Mouse (Mus musculus) spleen, postnatal 14 days (tissue): ENCODE measurements around the gene Tomm40.
"Not testable (repeated sequence)": the region's sequence is repeated elsewhere in the genome, so short reads cannot be mapped to it uniquely, and the experiment has no call there.

Source experiments
- DNase-seq, 2 experiments: peaks; one replicate each; pipeline ENCODE4 v3.0.0; 2021 to 2022; ENCODE audit warnings: low spot score in 2 of 2

Tomm40 gene

DNA sequence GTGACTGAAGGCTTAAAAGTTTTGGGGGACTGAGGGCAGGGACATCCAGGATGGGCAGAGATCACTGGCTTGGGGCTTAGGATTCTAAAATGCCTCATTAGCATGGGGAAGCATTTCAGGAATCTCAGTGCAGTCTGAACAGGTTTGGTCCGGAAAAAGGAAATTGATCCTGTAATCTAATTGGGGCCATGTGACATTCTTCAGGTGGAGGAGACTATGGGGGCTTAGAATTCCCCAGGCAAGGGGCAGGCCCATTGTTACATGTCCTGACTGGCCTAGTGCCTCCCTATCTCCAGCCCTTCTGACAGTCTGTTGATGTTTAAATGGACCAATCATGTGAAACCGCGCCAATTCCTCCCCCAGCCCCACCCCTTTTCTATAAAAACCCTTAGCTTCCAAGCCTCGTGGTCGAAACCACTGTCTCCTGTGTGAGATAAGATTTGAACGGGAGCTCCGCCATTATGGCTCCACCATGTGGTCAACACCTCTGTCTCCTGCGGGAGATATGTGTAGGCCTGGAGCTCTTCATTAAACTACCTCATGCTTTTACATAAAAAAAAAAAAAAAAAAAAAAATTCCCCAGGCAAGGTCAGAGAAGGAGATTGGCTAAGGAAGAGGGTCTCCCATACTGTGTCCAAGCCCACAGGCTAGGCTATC, 28.2 kb downstream of the Tomm40 start:
- not testable (repeated sequence) for DNase-seq

DNA sequence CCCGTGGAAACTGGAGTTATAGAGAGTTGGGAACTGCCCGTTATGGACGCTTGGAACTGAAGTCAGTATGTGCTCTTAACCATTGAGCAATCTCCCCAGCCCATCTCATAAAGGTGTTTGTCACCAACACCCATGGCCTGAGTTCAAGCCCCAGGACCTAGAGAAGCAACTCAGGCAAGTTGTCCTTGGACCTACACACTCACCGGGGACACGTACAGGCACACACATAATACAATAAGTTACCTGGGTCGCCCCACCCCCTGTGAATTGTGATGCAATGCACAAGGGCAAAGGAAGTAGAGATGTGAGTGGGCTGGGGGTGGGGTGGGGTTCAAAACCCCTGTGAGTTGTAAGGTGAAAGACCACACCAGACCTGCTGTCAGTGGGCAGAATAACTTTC, 28.7 kb downstream of the Tomm40 start:
- no peak for DNase-seq

DNA sequence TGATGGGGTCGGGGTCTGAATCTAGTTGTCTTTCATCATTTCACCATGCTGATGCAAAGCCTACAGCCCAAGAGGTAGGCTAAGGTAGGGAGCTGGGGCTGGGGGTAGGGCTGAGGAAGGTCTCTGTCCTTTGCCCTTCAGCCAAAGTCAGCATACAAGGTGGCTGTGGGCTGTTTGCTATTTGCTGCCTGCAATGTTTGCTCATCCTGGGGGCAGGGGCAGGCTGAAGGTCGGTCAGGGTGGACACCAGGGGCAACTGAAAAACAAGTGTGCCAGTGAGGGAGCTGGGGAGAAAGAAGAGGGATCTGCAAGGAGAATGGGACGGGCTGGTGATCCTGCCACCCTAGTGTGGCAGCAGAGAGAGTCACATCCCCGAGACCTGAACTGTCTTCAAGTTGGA, 29.9 kb downstream of the Tomm40 start:
- DNase-seq = no peak

DNA sequence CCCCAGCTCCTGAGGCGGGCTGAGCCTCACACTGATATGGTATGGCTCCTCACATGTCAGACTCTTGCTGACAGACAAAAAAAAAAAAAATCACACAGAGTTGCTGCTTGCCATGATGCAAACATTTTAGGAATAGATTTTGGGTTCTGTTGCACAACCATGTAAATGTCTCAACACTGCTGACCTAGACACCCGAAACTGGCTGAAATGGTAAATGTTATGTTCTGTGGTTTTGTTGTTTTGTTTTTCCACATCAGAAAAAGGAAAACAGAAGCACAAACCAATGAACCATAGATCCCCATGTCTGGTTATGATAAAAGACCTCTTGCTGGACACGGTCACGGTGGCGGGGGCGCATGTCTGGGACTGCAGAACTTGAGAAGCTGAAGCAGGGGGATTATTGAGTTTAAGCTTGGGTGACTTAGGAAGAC, 31.5 kb downstream of the Tomm40 start:
- no peak for DNase-seq

DNA sequence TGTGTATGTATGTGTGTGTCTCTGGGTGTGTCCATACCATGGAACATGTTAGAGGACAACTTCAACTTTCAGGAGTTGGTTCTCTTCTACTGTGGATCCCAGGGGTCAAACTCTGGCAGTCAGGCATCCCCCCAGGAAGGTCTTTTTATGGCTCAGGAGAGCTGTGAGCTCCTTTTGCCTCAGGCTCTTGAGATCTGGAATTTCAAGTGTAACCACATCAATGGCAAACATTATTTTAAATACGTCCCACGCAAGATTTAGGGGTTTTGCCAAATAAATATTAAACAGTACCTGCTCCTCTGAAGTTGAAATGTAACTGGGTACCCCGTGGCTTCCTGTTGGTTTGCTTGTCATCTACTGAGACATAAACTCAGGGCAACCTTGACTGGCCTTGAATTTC, 32.3 kb downstream of the Tomm40 start:
- no peak for DNase-seq

DNA sequence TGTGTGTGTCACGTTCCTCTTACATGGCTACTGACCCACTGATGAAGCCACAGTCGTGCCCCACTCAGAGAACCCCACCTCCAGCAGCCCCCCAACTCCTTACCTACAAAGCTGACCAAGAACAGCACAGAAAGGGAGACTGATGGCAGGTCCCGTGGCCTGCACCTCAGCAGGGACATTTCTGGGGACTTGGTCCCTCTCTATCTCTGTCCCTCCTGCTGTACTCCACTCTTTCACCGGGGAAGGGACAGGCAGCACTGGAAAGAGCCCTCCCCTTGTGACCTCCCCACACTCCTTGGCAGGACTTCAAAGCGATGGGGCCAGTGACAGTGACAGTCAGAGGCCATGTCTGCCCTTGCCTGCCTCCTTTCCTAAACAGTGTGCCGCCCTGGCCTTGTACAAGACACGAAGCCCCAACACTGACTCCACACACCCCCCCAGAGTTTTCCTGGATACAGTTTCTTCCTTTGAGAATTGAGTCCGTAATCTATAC, 34.0 kb downstream of the Tomm40 start, which contains the start of the genes Gm44805 and Apoc4:
Gene Gm44805, minus strand, starts transcription at position 222 of the 493 bp plus-strand sequence.
Gene Apoc4, minus strand, starts transcription at position 278 of the 493 bp plus-strand sequence.
- no peak for DNase-seq

DNA sequence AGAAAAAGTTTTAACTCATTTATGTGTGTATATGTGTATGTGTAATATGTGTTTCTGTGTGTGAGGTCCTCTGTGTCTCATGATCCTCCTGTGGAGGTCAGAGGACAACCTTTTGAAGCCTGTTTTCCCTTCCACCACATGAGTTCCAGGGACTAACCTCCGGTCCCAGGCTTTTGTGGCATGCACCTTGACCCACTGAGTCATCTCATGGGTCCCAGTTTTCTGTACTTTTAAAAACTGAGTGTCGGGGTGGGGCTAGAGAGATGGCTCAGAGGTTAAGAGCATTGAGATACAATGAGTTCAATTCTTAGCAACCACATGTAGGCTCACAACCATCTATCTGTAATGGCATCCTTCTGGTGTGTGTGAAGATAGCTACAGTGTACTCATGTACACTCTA, 34.5 kb downstream of the Tomm40 start:
- DNase-seq = no peak

DNA sequence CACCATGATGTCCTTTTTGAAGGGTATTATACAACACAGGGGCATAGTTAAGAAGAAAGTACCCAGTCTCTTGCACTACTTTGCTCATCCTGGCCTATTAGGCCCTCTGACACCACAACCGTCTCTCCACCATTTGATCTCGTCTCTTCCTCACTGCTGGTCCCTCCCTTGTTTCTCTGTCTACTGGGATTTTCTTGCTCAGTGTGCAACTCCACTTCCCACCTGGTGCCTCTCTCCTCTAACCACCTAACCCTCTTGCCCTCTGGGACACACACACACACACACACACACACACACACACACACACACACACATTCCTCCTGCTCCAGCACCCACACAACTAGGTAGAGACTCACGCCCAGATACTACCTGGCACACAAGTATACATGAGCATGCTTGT, 36.3 kb downstream of the Tomm40 start:
- no peak for DNase-seq

DNA sequence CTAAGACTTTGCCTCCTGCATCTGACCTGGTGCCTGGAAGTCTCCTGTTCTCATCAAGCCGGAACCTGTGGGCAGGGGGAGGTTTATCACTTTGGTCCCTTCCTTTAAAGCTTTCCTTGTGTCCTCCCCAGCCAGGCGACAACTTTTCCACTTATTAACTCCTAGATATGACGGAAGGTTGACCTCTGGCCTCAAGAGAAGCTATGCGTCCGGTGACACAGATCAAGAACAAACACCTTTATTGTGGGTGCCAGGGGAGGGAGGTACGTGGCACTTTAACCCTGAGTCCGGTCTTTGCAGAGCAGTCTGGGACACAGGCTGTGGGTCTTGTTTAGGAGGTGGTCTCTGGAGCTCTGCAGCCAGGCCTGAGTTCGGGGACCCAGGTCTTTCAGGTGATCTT, 37.4 kb downstream of the Tomm40 start, which contains the start of gene Apoc2:
Gene Apoc2, minus strand, starts transcription at position 70 of the 400 bp plus-strand sequence.
- DNase-seq = no peak

DNA sequence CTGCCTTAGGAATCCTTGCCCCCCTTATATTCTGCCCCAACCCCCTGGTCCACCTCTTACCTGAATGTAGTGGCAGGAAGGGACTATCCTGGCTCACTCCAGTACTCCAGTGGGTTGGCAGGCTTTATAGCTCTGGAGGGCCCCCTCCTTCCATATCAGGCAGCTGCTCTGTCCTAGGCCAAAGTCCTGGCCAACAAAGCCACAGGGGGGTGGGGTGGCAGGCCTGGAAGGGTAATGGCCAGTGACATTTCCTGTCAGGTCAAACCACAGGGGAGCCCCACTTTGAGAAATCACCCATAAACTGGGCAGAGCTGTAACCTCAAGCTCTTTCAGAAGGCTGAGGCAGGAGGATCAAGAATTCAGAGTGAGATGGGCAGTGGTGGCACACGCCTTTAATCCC, 38.6 kb downstream of the Tomm40 start:
- DNase-seq = no peak

DNA sequence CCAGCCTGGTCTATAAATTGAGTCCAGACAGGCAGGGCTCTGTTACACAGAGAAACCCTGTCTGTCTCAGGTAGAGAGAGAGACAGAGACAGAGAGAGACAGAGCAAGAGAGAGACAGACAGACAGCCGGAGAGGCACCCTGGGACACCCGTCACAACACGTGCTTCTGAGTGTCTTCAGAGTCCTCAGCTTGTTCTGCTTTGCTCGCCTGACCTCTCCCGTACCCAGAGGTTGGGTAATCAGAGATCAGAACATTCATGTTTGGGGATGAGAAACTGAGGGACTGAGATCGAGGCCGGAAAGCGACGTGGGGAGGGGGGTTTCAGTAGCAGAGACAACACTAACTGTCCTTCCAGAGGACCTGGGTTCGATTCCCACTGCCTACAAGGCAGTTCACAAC, 39.4 kb downstream of the Tomm40 start:
- DNase-seq = no peak

DNA sequence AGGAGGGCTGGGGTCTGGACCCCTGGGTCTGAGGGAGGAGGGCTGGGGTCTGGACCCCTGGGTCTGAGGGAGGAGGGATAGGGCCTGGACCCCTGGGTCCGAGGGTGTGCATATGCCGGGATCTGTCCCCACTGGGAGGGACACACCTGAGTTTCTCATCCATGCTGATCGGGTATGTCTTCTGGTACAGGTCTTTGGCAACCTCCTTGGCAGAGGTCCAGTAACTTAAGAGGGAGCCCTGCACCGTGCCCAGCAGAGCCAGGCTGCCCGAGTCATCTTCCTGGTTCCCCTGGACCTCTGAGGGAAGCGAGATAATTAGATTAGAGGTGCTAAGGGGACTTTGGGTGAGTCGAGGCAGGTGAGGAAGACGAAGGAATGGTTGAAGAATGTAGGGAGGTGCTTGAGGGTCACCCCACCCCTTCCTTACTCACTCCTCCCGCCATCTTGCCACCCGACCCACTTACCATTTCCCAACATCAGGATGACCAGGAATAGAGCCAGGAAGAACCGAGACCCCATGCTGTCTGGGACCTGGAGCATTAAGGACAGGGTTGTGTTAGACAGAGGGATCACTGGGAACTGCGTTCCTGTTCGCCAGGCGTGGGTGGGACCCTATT, 42.0 kb downstream of the Tomm40 start:
- no peak for DNase-seq

DNA sequence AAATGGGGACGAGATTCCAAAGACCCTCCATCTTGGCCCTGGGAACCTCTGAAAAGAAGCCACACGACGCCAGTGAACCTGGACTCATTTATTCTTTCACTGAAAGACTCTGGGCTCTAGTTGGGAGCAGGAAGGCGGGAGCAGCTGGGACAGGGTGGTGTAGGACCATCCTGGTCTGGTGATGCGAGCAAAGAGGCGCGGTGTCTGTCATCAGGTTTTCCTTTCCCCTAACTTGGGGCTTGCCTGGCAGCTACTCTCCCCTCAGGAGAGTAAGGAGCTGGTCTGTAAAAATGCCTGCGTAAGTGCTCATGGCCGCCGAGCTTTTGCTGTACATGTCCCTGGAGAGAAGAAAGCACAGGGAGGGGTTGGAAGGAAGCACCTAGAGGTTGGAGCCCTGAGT, 43.7 kb downstream of the Tomm40 start:
- DNase-seq = no peak

DNA sequence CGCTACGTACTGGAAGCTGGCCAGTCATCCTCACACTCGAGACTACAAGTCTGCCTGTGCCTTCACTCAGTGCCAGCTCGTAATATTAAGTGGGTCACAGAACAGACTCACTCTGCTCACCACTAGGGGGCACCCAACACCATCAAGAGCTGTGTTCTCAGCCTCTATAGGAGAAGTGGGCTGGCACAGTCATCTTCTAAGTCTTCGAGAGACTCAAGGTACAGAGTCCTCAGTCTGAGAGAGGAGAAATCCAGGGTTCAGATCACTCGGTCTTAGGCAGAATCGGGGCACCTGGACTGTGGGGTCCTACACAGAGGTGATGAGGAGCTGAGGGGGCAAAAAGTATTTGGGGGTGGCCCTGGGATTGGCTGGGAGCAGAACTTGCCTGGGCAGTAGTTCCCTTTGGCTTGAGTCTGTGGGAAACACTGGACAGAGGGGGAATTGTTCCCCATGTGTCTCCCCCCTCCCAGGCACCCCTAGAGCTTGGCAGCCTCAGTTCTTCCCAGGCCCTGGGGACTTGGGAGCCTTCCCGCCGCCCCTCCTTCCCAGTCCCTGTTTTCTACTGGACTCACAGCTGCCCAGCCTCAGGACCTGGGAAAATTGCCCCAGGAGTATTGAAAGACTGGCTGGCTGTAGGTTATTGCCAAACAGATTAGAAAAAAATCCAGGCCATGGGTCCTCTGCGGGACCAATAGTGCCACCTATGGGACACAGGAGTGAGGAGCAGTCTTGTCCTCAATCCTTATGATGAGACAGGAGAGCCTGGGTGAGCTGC, 46.1 kb downstream of the Tomm40 start:
- peak; percentile 72 to 84 for DNase-seq

DNA sequence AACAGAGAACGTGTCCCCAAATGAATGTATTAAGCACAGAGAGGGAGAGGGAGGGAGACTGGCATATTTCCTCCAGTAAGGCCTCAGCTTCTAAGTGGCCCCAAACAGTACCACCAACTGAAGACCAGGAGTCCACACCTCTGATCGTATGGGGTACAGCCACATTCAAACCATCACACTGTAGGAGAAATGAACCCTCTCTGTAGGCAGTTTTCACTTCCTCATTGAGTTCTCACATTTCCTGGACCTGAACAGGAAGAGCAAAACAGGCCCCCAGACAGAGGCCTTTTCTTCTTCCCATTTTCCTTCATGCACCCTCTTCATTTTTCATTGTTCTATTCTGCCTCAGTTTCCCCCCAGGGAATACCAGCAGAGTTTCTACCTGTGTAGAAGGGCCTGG, 47.8 kb downstream of the Tomm40 start:
- DNase-seq = no peak

DNA sequence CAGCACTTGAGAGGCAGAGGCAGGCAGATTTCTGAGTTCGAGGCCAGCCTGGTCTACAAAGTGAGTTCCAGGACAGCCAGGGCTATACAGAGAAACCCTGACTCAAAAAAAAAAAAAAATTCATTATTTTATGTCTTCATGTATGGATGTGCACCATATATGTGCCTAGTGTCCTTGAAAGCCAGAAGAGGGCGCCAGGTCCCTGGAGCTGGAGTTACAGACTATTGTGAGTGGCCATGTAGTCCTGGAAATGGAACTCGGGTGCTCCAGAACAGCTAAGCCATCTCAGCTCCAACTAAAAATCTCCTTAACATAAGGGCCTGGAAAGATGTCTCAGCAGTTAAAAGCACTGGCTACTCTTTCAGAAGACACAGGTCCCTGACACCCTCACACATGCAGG, 48.5 kb downstream of the Tomm40 start:
- DNase-seq = no peak

DNA sequence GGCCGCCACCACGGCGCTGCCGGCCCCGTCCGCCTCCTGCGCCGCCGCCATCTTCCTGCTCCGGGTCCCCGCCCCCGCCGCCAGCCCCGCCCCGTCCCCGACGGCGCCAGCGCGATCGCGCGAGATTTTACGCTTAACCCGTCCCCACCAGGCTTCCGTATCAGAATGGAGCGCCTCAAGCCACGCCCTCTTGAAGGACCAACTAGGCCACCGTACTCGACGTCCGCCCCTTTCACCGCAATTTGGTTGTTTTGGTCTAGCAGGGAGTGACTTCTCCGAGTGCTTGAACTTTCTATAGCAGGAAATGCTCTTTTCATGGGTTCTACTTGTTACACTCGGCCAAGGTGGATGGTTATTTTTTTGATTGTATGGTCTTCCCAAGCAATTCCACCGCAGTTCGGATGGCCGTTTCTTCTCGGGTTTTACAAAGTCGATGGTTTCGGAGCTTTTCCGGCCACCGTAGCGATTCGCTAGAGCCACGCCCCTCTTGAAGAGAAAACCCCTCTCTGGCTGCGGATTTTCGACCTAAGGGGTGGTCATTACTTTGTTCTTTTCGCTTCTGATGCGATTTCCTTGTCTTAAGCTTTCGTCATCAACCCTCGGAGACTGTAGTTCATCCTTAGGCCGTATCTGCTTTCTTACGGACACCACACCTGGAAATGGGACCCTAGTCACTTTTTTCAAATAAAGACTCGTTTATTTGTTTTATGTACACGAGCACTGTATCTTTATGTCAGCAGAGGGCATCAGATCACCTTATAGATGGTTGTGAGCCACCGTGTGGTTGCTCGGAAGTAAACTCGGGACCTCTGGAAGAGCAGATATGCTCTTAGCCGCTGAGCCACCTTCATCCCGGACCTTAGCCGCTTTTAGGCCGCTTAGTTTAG, 50.0 kb downstream of the Tomm40 start, which contains the start of gene Clptm1:
Gene Clptm1, minus strand, starts transcription at position 79 of the 887 bp plus-strand sequence.
- peak; percentile 94 to 96 for DNase-seq

DNA sequence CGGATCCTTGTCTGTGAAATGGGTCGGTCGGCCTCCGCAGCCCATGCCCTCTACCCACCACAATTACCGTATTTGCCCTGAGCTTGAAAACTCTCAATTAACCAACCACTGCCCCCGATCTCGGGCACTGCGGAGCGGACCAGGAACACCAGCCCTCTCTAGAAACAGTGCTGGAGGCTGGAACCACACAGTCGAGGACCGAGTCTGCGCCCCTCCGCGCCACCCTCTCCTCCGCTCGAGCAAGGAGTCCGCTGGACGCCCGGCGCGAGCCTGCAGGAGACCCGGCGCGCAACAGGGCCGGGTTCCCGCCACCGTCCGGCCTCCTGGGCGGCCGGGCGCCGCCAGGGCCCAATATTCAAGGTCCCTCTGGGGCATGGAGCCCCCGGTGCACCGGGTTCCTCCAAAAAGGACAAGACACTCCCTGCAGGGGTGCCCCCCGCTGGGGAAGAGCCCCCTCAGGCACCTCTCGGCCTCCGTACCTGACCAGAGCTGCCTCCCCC, 50.7 kb downstream of the Tomm40 start:
- DNase-seq = peak in 1 of 2 experiments; percentile 11

DNA sequence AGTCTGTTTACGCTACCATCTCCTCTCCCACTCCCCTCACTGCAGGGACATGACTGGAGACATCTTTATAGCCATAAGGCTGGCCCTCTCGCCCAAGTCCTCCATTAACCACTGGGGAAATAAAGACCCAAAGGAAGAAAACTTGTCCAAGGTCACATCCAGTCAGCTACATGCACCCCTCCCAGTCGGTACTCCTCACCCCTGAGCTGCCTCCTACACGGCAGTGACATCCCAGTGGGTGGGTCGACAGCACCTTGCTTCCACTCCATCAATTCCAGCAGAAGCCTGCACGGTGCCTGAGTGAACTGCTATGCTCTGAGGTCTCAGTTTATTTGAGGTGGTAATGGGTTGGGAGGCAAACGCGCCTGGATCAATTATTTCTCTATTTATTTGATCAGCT, 51.3 kb downstream of the Tomm40 start:
- DNase-seq = peak in 1 of 2 experiments; percentile 12

DNA sequence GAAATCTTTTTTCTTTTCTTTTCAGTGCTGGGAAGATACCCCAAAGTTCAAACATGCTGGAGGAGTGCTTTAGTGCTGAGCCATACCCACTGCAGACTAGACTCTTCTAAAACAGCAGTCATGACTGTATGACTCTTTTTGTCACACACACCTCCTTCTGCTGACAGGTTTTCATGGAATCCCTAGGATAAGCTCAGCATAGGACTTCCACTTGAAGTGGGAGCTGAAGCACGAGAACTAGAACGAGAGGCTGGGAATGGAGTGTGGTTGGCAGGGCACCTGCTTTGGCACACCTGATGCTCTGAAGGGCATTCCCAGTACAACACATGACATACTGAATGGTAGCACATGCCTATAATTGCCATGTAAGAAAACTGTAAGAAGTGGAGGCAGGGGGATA, 62.6 kb downstream of the Tomm40 start:
- no peak for DNase-seq
